Mouse (Mus musculus) right cerebral cortex, postnatal 10 days (tissue): ENCODE results near the gene Hus1.

Experiments used
- DNase-seq, 2 experiments: peaks; one replicate each; pipeline ENCODE4 v3.0.0; 2021; ENCODE audit warnings: low spot score in 2 of 2

The Hus1 gene

GRCm38 (mm10) chr11:9010853-9011339 lies at the start of gene Hus1:
Hus1 (minus strand) TSS chr11:9011191.
- peak; percentile 86 to 87 for DNase-seq

GRCm38 (mm10) chr11:9060484-9060883 lies 49.5 kb upstream of the Hus1 start:
- no peak for DNase-seq

GRCm38 (mm10) chr11:9060029-9060428 lies 49.0 kb upstream of the Hus1 start:
- DNase-seq = no peak

DNA sequence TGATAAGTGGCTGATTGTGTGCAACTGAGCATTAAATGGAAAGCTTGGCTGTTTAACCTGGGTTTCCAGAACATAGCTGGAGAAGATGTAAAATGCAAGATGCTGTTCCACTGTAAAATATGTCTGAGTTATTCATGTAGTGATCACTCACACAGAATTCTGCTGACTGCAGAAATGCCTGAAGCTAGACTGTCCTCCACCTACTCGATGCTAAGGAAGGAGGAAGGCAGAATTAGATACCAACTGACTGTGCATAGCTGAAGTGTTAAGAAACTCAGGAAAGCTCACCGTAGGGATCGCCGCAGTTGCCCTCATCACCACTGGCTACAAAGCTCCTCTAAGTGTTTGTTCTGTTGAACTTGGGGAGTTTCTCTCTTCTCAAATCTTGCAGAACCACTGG lies 46.7 kb upstream of the Hus1 start:
- DNase-seq = no peak

GRCm38 (mm10) chr11:9056937-9057336 lies 45.9 kb upstream of the Hus1 start:
- DNase-seq = no peak

DNA sequence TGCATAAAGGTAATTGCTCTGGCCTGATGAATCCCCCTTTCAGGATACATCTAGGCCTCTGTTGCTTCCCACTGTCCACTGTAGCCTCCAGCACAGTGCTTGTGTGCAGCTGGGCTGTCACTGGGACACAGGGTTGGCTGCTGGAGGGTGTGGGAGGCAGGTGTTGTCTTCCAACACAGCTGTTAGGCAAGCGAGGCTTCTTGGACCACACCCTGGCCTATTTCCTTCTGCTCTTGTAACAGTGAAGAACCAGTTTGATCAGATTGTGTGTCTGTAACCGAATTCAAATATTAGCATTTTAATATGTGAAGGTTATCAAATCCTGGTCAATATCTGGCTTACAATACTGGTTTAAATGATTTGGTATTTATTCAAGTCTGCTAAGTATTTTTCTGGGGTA lies 40.9 kb upstream of the Hus1 start:
- no peak for DNase-seq

GRCm38 (mm10) chr11:9050241-9050640 lies 39.2 kb upstream of the Hus1 start:
- no peak for DNase-seq

DNA sequence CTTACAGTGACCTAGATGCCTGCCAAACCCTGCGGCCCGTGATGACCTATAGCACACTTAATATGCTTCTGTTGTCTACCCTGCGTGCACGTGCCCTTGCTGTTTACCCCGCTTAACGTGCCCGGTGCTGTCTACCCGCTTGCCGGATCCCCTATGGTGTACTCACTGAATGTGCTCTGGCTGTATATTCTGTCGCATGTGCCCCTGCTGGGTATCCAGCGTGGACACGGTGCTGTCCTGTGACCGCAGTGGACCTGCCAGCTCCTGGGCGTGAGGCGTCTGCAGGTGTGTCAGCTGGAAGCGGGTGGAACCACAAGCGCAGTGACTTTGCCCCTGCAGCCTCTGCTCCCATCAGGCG lies 37.7 kb upstream of the Hus1 start, which contains the start of gene Sun3:
TSS of gene Sun3 (minus strand) at position 289 of the 358 bp plus-strand sequence.
- no peak for DNase-seq

DNA sequence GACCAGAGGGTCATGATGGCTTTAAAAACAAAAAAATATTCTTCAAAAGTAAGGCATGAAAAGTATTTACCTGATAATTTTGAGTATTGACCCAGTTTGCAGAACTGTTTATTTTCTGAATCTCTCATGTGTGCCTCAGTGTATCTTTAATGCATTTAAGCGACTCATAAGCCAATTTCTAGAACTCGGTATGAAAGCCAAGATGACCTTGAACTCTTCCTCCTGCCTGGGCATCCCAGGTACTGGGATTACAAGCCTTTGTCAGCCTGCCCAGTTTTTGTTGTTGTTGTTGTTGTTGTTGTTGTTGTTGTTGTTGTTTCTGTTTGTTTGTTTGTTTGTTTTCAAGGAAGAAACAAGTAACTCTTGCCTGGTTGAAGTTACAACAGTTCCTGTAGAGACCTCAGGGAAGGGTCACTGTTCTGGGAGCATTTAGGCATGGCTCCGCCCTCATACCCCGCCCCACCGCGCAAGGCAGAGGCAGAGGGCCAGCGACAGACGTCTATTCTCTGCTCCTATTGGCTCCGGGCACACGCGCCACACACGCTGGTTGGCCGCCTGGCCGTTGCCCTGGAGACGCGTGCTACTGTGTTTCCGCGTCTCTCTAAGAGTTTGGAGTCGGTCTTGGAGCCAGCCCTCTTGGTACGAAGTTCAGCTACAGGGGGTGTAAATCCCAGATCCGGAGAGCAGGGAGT lies 37.2 kb upstream of the Hus1 start, which contains the start of gene Gm11992:
TSS of gene Gm11992 (plus strand) at position 584 of the 692 bp plus-strand sequence.
- peak; percentile 90 to 94 for DNase-seq

DNA sequence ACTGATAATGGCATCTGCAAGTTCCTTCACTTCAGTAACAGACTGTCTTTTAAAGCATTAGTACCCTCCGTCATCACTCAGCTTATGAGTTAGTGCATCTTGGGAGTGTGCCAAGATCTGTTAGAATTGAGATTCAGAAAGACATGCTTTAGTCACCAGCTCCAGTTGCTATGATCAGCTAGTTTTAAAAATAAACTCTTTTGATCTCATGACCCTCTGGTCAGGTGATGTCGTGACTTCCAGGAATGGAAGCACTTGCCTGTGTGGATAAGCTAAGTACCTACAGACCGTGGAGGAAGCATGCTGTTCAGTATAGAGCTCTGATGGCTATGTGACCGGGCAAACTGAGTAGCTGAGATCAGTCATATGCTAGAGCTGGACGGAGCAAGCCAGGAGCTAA lies 36.1 kb upstream of the Hus1 start:
- DNase-seq = no peak

GRCm38 (mm10) chr11:9046546-9046945 lies 35.6 kb upstream of the Hus1 start:
- DNase-seq = no peak

GRCm38 (mm10) chr11:9031530-9031929 lies 20.5 kb upstream of the Hus1 start:
- no peak for DNase-seq

GRCm38 (mm10) chr11:9025211-9025610 lies 14.2 kb upstream of the Hus1 start:
- DNase-seq = no peak

- no peak for DNase-seq
These were observed 13.8 kb upstream of the Hus1 start for GRCm38 (mm10) chr11:9024782-9025181.

- no peak for DNase-seq
These were observed 9.2 kb upstream of the Hus1 start for GRCm38 (mm10) chr11:9020207-9020606.

- DNase-seq = no peak
These were observed 7.7 kb upstream of the Hus1 start for GRCm38 (mm10) chr11:9018491-9019267.

DNA sequence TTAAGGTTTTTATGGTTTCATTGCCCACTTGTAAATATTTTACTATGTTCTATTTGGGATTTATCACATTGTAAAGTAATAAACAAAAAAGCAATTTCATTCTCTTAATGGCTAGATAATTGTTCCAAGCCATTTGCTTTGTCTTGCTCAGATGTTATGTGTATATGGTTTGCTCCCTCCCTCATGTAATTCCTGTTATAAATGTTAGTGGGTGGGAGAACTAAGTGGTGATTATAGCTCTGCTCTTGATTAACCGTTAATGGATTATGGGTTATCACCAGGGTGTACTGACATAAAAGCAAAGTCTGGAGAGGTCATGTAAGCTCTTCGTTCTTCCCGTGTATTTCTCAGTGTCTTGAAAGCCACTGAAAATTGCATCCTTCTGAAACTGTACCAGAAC lies 3.7 kb upstream of the Hus1 start:
- DNase-seq = no peak

DNA sequence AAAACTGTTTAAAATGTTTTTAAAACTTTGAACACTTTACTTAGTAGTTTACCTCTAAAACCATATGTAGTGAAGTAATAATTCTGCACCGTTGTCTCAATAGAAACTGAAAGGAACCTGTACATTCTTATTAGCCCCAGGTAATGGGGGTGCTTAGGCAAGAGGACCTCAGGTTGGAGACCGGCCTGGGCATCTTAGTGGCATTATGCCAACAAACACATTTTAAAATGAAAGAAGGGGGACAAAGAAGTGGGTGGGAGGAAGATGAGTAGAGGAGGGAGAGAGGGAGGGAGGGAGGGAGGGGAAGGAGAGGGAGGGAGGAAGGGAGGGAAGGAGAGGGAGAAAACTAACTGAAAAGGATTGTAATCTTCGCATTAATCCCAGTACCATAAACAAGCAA lies 357 bp upstream of the Hus1 start:
- no peak for DNase-seq

- peak in 1 of 2 experiments; percentile 20 for DNase-seq
These were observed 575 bp downstream of the Hus1 start for GRCm38 (mm10) chr11:9010416-9010815.

GRCm38 (mm10) chr11:9008761-9009160 lies 2.2 kb downstream of the Hus1 start:
- DNase-seq = no peak

GRCm38 (mm10) chr11:8988084-8988483 lies 22.9 kb downstream of the Hus1 start:
- peak; percentile 30 to 37 for DNase-seq

GRCm38 (mm10) chr11:8986058-8986457 lies 24.9 kb downstream of the Hus1 start:
- DNase-seq = no peak
